Mouse (Mus musculus) heart, embryonic 16.5 days (tissue): Measurements from ENCODE around the gene Tmtc2. TPM values are rescaled to one million over a fixed set of nuclear protein-coding genes. Genes with fewer than 3 reads are reported as not detected.

Source experiments
- ATAC-seq: fragments of 200-750 bp; cut with Nextera tagmentation; replicated peaks from 2 replicates; pipeline ENCODE4 v1.8.0; 2017; ENCODE audit warnings: moderate number of reproducible peaks; ENCODE audit not compliant: insufficient read depth, low FRiP score; ENCODE audit errors: extremely low read depth
- H3K27ac ChIP-seq: fragments of 300-500 bp; sonication (generic); 2 replicates; pipeline ENCODE4 v1.5.1; 2014; ENCODE audit warnings: mild to moderate bottlenecking, low read length, control low read depth, moderate library complexity
- H3K27me3 ChIP-seq: fragments of 300-500 bp; sonication (generic); 2 replicates; pipeline ENCODE4 v1.6.1; 2014; ENCODE audit warnings: low read length, mixed read lengths; ENCODE audit not compliant: control insufficient read depth, insufficient read depth
- H3K36me3 ChIP-seq: fragments of 300-500 bp; sonication (generic); 2 replicates; pipeline ENCODE4 v1.6.1; 2014; ENCODE audit not compliant: control insufficient read depth, insufficient read depth
- H3K4me1 ChIP-seq: fragments of 300-500 bp; sonication (generic); 2 replicates; pipeline ENCODE4 v1.6.1; 2014; ENCODE audit warnings: low read length, mixed read lengths; ENCODE audit not compliant: control insufficient read depth, insufficient read depth
- H3K4me2 ChIP-seq: fragments of 300-500 bp; sonication (generic); 2 replicates; pipeline ENCODE4 v1.6.1; 2014; ENCODE audit warnings: low read depth, mild to moderate bottlenecking, control low read depth, low read length
- H3K4me3 ChIP-seq: fragments of 300-500 bp; sonication (generic); 2 replicates; pipeline ENCODE4 v1.5.1; 2014; ENCODE audit warnings: mild to moderate bottlenecking, control low read depth, low read length
- H3K9ac ChIP-seq: fragments of 300-500 bp; sonication (generic); 2 replicates; pipeline ENCODE4 v1.6.1; 2014; ENCODE audit warnings: low read length, control low read depth
- H3K9me3 ChIP-seq: fragments of 300-500 bp; sonication (generic); replicated peaks from 2 replicates; pipeline ENCODE4 v1.6.1; 2016; ENCODE audit warnings: low read length; ENCODE audit not compliant: control insufficient read depth
- WGBS: fragments of 180-500 bp; shearing (Covaris S2); extraction: QIAGEN DNeasy Blood & Tissue Kit; methylation state at CpG from one replicate; pipeline ENCODE4 v1.1.7; 2014; 5-methylcytosine and 5-hydroxymethylcytosine counted together
- polyA plus RNA-seq: library from polyadenylated mRNA; unstranded; fragments of >200 nt; fragmentation: Nextera tagmentation; extraction: Ambion mirVana; gene quantifications from 2 replicates; pipeline ENCODE4 v1.2.1, GENCODE M21; 2015

Gene Tmtc2
- polyA plus RNA-seq, 1 experiment from 2014 or later, result 2.1 TPM

GRCm38 (mm10) chr10:105513777-105514322, 60.4 kb downstream of the Tmtc2 start:
- Histone ChIP-seq H3K9me3 (no peaks in the 10 kb centered on the region), H3K4me3 (no peak overlapping the region), H3K36me3 (no peaks in the 10 kb centered on the region), H3K27ac (no peak overlapping the region), H3K4me2 (no peak overlapping the region), H3K9ac (no peak overlapping the region), H3K4me1 (peaks cover 6% of the 10 kb centered on the region), H3K27me3 (no peaks in the 10 kb centered on the region)
- ATAC-seq, result no peak
- 81% methylated on average over 7 of the region's 7 CpGs for WGBS

GRCm38 (mm10) chr10:105509896-105510272, 64.4 kb downstream of the Tmtc2 start:
- Histone ChIP-seq H3K4me1 (peaks cover 6% of the 10 kb centered on the region), H3K36me3 (no peaks in the 10 kb centered on the region), H3K9me3 (no peaks in the 10 kb centered on the region), H3K27me3 (no peaks in the 10 kb centered on the region), H3K9ac (no peak overlapping the region), H3K27ac (no peak overlapping the region), H3K4me2 (peak overlapping the region; percentile 35), H3K4me3 (peak overlapping the region; percentile 4)
- WGBS, result 28% methylated on average over 5 of the region's 5 CpGs
- no peak; the same call in 1 of the 2 replicates for ATAC-seq

- peak overlapping the region; percentile 4 for H3K4me3 ChIP-seq
- no peak overlapping the region for H3K27ac ChIP-seq
- 44% methylated on average over 10 of the region's 12 CpGs for WGBS
- 0 out of 2 replicates have a peak overlapping the region, but pooled peaks have one; percentile 2 for H3K9ac ChIP-seq
- H3K9me3 ChIP-seq, result no peaks in the 10 kb centered on the region
- no peak for ATAC-seq
- no peaks in the 10 kb centered on the region for H3K36me3 ChIP-seq
- peaks cover 6% of the 10 kb centered on the region for H3K4me1 ChIP-seq
- no peaks in the 10 kb centered on the region for H3K27me3 ChIP-seq
- H3K4me2 ChIP-seq, result peak overlapping the region; percentile 35
Observed at GRCm38 (mm10) chr10:105509146-105509895, 64.9 kb downstream of the Tmtc2 start.

GRCm38 (mm10) chr10:105507982-105508786, 66.1 kb downstream of the Tmtc2 start:
- no peaks in the 10 kb centered on the region for H3K9me3 ChIP-seq
- H3K36me3 ChIP-seq, result no peaks in the 10 kb centered on the region
- WGBS, result 64% methylated on average over 3 of the region's 3 CpGs
- no peak for ATAC-seq
- H3K4me1 ChIP-seq, result peaks cover 6% of the 10 kb centered on the region
- H3K9ac ChIP-seq, result no peak overlapping the region
- no peak overlapping the region for H3K4me2 ChIP-seq
- no peak overlapping the region for H3K27ac ChIP-seq
- H3K4me3 ChIP-seq, result no peak overlapping the region
- H3K27me3 ChIP-seq, result no peaks in the 10 kb centered on the region

- H3K9me3 ChIP-seq, result no peaks in the 10 kb centered on the region
- H3K27me3 ChIP-seq, result no peaks in the 10 kb centered on the region
- 81% methylated on average over 4 of the region's 4 CpGs for WGBS
- H3K36me3 ChIP-seq, result no peaks in the 10 kb centered on the region
- no peak overlapping the region for H3K27ac ChIP-seq
- no peak for ATAC-seq
- no peak overlapping the region for H3K9ac ChIP-seq
- H3K4me1 ChIP-seq, result peaks cover 6% of the 10 kb centered on the region
- no peak overlapping the region for H3K4me2 ChIP-seq
- H3K4me3 ChIP-seq, result no peak overlapping the region
Observed at GRCm38 (mm10) chr10:105506046-105506445, 68.2 kb downstream of the Tmtc2 start.

- H3K9ac ChIP-seq, result no peak overlapping the region
- H3K4me3 ChIP-seq, result no peak overlapping the region
- H3K27me3 ChIP-seq, result no peaks in the 10 kb centered on the region
- H3K36me3 ChIP-seq, result no peaks in the 10 kb centered on the region
- H3K9me3 ChIP-seq, result no peaks in the 10 kb centered on the region
- no peak for ATAC-seq
- 59% methylated on average over 2 of the region's 2 CpGs for WGBS
- no peak overlapping the region for H3K27ac ChIP-seq
- H3K4me1 ChIP-seq, result peaks cover 6% of the 10 kb centered on the region
- no peak overlapping the region for H3K4me2 ChIP-seq
Observed at GRCm38 (mm10) chr10:105504472-105504871, 69.8 kb downstream of the Tmtc2 start.

- Histone ChIP-seq H3K27me3 (no peaks in the 10 kb centered on the region), H3K9ac (no peak overlapping the region), H3K27ac (no peak overlapping the region), H3K9me3 (no peaks in the 10 kb centered on the region), H3K36me3 (no peaks in the 10 kb centered on the region), H3K4me2 (no peak overlapping the region), H3K4me3 (no peak overlapping the region), H3K4me1 (no peaks in the 10 kb centered on the region; the same call in 1 of the 2 replicates)
- WGBS, result 84% methylated on average over 7 of the region's 7 CpGs
- no peak for ATAC-seq
Observed at GRCm38 (mm10) chr10:105501736-105502135, 72.5 kb downstream of the Tmtc2 start.

- Histone ChIP-seq H3K27ac (peak overlapping the region; percentile 47), H3K4me2 (no peak overlapping the region), H3K4me1 (peaks cover 2% of the 10 kb centered on the region), H3K9me3 (no peaks in the 10 kb centered on the region), H3K4me3 (no peak overlapping the region), H3K36me3 (no peaks in the 10 kb centered on the region), H3K27me3 (no peaks in the 10 kb centered on the region), H3K9ac (no peak overlapping the region)
- ATAC-seq, result peak; percentile 65
- 45% methylated on average over 4 of the region's 4 CpGs for WGBS
Observed at GRCm38 (mm10) chr10:105500482-105500881, 73.8 kb downstream of the Tmtc2 start.

- Histone ChIP-seq H3K9ac (no peak overlapping the region), H3K4me1 (peaks cover 8% of the 10 kb centered on the region), H3K4me2 (no peak overlapping the region), H3K36me3 (no peaks in the 10 kb centered on the region), H3K4me3 (no peak overlapping the region), H3K9me3 (no peaks in the 10 kb centered on the region), H3K27ac (no peak overlapping the region), H3K27me3 (no peaks in the 10 kb centered on the region)
- 56% methylated on average over 6 of the region's 6 CpGs for WGBS
- ATAC-seq, result no peak
Observed at GRCm38 (mm10) chr10:105495248-105495647, 79.0 kb downstream of the Tmtc2 start.
